Mouse (Mus musculus) G1E (cell line): ENCODE results near the gene Hist2h3c2.
A peak's percentile ranks its signal among the peaks of the same experiment; 100 is the strongest.

Source experiments
- CTCF ChIP-seq: IDR thresholded peaks from 2 replicates; pipeline ENCODE4 v1.5.1; 2012; ENCODE audit warnings: low read depth, low read length, inconsistent platforms, mixed read lengths
- GATA2 ChIP-seq: IDR thresholded peaks from 2 replicates; pipeline ENCODE4 v1.6.1; 2012; ENCODE audit warnings: low read depth, low read length, inconsistent platforms, borderline replicate concordance

DNA sequence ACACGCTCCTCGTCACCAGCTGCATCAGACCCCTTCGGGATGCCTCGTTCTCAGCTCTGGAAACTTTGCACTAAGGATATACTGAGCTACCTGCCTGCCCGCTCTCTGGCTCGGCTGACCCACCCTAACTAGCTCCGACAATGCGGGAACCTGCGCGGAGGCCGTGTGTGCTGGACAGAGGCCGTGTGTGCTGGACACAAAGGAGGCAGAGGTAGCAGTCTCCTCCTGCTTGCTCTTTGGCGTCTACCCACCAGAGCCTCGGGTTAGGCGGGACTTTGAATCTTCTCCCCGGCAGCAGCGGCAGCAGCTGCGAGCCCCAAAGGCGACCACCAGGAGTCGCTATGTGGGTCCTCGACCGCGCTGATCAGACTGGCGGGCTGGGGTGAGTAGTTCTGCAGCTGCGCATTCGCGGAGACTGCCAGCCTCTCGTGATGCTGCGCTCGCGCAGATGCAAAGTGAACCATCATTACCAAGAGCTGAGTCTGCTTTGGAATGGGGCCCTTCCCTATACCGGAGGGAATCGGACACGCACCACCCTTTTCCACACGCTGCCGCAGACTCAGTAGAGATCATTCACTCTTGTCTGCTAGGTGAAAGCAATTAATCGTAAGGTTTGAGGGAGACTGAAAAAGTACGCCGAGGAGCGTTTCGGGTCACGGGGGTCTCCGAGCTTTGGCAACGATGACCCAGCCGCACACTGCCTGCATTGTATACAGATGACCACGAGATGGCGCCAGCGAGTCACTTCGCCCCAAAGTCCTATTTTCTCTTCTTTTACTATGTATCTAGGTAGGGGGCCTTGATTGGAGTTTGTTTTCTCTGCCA is 39.1 kb upstream of the Hist2h3c2 start:
- TF ChIP-seq CTCF, result peak; percentile 74; the same call in 1 of the 2 replicates
- TF ChIP-seq GATA2, result no peak
